Mouse (Mus musculus): ENCODE measurements around the gene Plrg1.

The Plrg1 gene

GRCm38 (mm10) chr3:83052102-83052501 is 3.2 kb upstream of the Plrg1 start:
- DNase-seq (ENCODE audit: low read depth, low spot score): no peak

GRCm38 (mm10) chr3:83053126-83053525 is 2.2 kb upstream of the Plrg1 start:
- DNase-seq (ENCODE audit: low read depth, low spot score): no peak

DNA sequence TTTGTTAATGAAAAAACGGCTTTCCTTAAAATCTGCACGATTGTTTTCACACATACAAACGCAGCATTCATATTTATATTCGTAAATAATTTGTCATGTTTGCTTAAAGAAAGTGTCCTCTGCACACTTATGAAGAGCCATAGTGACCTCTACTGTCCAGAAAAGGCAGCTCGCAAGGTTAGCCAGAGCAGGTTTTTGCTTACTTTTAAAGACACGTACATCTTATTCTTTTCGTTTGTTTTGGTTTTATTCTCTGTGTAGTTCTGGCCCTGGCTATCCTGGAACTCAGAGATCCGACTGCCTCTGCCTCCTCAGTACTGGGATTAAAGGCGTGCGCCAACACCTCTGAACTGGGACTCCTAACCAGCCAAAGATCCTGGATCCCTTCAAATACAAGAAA is 1.6 kb upstream of the Plrg1 start:
- DNase-seq (ENCODE audit: low read depth, low spot score): peak; percentile 69

GRCm38 (mm10) chr3:83054759-83055158 is 563 bp upstream of the Plrg1 start:
- DNase-seq (ENCODE audit: low read depth, low spot score): peak; percentile 8

DNA sequence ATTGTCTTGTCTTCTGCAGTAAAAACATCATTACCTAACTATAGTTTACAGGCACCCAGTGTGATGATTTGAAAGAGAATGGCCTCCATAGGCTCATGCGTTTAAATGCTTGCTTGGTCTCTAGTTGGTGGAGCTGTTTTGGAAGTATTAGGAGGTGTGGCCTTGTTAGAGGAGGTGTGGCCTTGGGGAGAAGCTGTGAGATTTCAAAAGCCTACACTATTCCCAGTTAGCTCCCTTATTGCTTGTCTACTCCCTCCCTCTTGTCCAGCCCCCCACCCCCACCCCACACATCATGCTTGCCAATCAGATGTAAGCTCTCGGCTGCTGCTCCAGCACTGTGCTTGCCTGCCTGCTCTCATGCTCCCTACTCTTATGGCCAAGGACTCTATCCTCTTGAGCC is 1.7 kb downstream of the Plrg1 start:
- no peak for DNase-seq (ENCODE audit: low read depth, low spot score)

GRCm38 (mm10) chr3:83067920-83068319 is 12.6 kb downstream of the Plrg1 start:
- DNase-seq (ENCODE audit: low read depth, low spot score): no peak

DNA sequence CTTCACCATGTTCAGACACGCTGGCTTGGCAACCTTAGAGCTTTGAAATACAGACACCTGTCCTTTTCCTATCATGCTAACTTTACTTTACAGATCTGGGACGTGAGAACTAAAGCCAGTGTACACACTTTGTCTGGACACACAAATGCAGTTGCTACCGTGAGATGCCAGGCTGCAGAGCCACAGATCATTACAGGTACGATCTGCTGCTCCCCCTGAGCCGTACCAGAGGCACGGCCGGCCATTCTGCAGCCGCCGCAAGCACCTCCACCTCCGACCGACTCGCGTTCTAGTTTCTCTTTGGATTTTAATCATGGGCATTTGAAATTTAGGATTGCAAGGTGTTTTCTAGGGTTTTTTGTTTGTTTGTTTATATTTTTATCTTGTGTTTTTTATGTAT is 13.5 kb downstream of the Plrg1 start:
- DNase-seq (ENCODE audit: low read depth, low spot score): no peak

- no peak for DNase-seq (ENCODE audit: low read depth, low spot score)
Measured at GRCm38 (mm10) chr3:83070231-83070630, 14.9 kb downstream of the Plrg1 start.

- no peak for DNase-seq (ENCODE audit: low read depth, low spot score)
Measured at GRCm38 (mm10) chr3:83076563-83076962, 21.2 kb downstream of the Plrg1 start.

DNA sequence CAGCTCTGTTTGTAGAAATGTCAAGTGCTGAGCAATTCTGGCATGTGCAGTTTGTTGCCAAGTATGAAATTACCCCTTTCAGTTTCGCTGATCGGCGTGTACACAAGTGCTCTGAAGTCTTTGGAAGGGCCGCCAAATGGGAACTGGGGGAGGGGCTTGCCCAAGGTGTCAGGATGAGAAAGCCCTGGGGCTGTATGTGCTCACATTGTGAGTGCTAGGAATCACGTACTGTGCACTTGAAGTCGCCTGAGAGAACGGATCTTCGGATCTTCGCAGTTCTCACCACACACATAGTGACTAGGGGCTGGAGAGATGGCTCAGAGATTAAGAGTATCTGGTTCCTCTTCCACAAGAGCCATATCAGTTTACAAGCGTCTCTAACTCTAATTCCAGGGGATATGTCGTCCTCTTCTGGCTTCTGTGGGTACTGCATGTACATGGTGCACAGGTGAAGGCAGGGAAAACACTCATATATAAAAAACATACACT is 25.3 kb downstream of the Plrg1 start:
- peak; percentile 72 for DNase-seq (ENCODE audit: low read depth, low spot score)

GRCm38 (mm10) chr3:83097586-83097985 is 42.3 kb downstream of the Plrg1 start:
- no peak for DNase-seq (ENCODE audit: low read depth, low spot score)

- no peak for DNase-seq (ENCODE audit: low read depth, low spot score)
Measured at GRCm38 (mm10) chr3:83098546-83099034, 43.3 kb downstream of the Plrg1 start.

DNA sequence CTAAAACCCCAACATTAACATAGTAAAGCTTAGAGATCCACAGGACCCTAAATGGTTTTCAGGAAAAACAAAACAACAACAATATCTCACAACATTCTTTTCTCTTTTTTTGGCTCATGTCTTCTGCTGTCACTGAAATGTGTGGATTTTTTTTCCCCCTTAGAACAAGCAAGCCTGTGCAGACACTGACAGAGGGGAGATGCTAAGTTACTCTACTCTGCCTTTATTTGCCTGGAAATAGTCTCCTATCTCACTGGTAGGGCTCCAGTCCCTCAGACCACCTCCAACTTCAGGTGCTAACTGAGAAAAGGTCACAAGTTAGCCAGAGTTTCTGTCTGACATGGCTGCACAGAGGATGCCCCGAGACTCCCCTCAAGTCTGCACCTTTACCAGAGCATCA is 43.8 kb downstream of the Plrg1 start:
- no peak for DNase-seq (ENCODE audit: low read depth, low spot score)

DNA sequence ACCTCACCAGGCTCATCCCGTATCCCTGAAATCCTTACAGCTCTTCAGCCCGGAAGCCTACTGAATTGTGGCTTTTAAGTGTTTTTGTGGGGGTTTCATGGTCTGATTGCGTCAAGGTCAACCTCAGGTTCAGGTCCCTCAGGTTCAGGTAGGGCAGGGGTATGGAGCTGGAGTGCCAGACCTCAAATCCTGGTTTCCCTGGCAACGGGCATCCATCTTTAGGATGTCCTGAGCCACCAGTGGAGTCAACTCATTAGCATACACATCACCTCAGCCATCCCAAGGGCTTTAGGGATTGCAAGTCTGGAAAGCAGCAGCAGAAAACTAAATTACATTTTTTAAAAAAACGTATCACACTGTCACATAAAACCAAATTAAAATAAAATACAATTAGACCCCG is 44.3 kb downstream of the Plrg1 start:
- no peak for DNase-seq (ENCODE audit: low read depth, low spot score)

GRCm38 (mm10) chr3:83102286-83102685 is 47.0 kb downstream of the Plrg1 start:
- no peak for DNase-seq (ENCODE audit: low read depth, low spot score)

DNA sequence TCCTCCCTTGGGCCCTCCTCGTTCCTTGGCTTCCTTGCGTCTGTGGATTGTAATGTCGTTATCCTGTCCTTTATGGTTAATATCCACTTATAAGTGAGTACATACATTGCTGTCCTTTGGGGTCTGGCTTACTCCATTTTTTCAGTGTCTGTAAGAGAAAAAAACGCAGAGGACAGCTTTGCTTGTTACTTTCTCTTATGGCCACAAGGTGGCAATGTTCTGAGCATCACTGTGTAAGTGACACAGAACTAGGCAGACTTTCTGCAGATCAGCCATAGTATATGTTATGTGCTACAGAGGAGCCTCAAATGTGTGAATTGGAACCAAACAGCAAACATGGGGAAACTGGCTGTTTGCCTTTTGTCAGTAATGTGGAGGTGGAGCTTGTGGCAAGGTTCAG is 54.8 kb downstream of the Plrg1 start:
- DNase-seq (ENCODE audit: low read depth, low spot score): peak; percentile 12

- no peak for DNase-seq (ENCODE audit: low read depth, low spot score)
Measured at GRCm38 (mm10) chr3:83111485-83112261, 56.4 kb downstream of the Plrg1 start.

DNA sequence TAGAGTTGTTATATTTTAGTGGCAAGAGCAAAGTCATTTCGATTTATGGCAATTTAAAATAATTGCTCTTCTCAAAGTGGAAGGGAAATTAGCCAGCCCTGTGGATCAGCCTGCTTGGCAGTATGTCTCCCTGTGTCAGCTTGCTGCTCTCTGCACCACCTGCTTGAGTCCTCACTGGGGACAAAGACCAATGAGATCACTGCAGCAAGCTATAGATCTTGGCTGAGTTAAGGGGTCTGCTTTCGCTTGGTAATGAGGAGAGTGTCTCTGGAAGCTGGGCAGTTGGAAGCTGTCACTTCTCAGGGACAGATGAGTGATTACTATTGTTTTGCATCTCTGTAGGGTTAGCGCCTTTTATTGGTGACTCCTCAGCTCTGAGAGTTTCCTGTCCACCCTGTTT is 57.5 kb downstream of the Plrg1 start:
- DNase-seq (ENCODE audit: low read depth, low spot score): no peak

GRCm38 (mm10) chr3:83114946-83115345 is 59.6 kb downstream of the Plrg1 start:
- DNase-seq (ENCODE audit: low read depth, low spot score): no peak

GRCm38 (mm10) chr3:83117592-83117991 is 62.3 kb downstream of the Plrg1 start:
- DNase-seq (ENCODE audit: low read depth, low spot score): no peak
